Mouse (Mus musculus) small intestine, adult 2 months (tissue): ENCODE measurements around the gene Acot4.

Experiments
- CTCF ChIP-seq: fragments of 200-500 bp; IDR thresholded peaks from 2 replicates; pipeline ENCODE4 v1.5.1; 2012; ENCODE audit warnings: low read depth, mild to moderate bottlenecking, control low read depth, inconsistent platforms, low read length, moderate library complexity, mixed read lengths; ENCODE audit not compliant: insufficient replicate concordance, insufficient read length; ENCODE audit errors: extremely low read depth
- POLR2A ChIP-seq: fragments of 200-500 bp; IDR thresholded peaks from 2 replicates; pipeline ENCODE4 v1.6.1; 2012; ENCODE audit warnings: low read depth, mild to moderate bottlenecking, control low read depth, inconsistent platforms, low read length, moderate library complexity

- no peak for TF ChIP-seq POLR2A
- TF ChIP-seq CTCF = no peak
Observed at GRCm38 (mm10) chr12:84063833-84064232, 25.7 kb downstream of the Acot4 start.
